Comparison of ENCODE assay signal across 9 mouse cellular contexts in the genomic region with DNA sequence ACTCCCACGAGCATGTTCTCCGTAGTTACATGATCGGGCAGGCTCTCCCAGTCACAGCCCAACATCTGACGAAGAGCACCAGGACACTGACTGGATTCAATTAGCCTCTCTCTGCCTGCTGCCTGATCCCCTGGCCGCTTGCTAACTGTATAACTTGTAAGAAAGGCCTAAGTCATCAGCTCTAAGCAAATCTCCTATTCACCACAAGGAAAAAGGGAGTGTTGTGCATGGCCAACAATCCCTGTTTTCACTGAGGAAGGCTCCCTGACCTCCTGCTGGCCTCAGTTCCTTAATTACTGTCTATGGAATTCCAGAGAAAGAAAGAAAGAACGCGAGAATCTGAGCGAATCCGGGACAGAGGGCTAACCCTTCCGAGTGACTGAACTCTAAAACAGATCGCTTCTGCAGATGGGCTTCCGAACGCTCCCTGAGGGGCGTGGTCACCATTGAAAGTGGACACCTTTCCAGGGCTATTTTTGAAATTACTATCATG.
DNase-seq lines count a peak whose midpoint lies in the region; ATAC-seq and TF ChIP-seq lines count a peak whose summit lies in the region.
"Had no signal": no experiment of that assay in that cellular context is flagged by ENCODE, and none has a peak within 500 bp of the region (broad histone marks: within the 10 kb centered on the region; RNA-seq: fewer than 3 reads in every experiment).

No protein-coding gene starts in this region.

- no peaks in the 10 kb centered on the region for H3K9me3 ChIP-seq in lung, embryonic 15.5 days
- no peaks in the 10 kb centered on the region for H3K9me3 ChIP-seq in forebrain, embryonic 10.5 days
- no peaks in the 10 kb centered on the region for H3K9me3 ChIP-seq in limb, embryonic 14.5 days (ENCODE audit: control insufficient read depth, low read length)

- no peak for ATAC-seq in lung, embryonic 15.5 days (ENCODE audit: borderline replicate concordance, extremely low read depth, low FRiP score, low TSS enrichment)
- ATAC-seq in limb, embryonic 14.5 days (ENCODE audit: low FRiP score, low read depth), result peak; percentile 72
- ATAC-seq in granulocyte monocyte progenitor cell, adult 5-6 weeks (replicated peaks; ENCODE audit: poor library complexity, severe bottlenecking), result no peak

- WGBS in lung, embryonic 15.5 days, result 24% methylated on average over 14 of the region's 14 CpGs
- 6% methylated on average over 14 of the region's 14 CpGs for WGBS in forebrain, embryonic 10.5 days
- WGBS in limb, embryonic 14.5 days, result 6% methylated on average over 14 of the region's 14 CpGs

- no peaks in the 10 kb centered on the region for H3K27me3 ChIP-seq in lung, embryonic 15.5 days
- H3K27me3 ChIP-seq in forebrain, embryonic 10.5 days (ENCODE audit: poor library complexity, severe bottlenecking), result no peaks in the 10 kb centered on the region
- no peaks in the 10 kb centered on the region for H3K27me3 ChIP-seq in limb, embryonic 14.5 days (ENCODE audit: control insufficient read depth, insufficient read depth, low read length)

- H3K4me2 ChIP-seq in lung, embryonic 15.5 days, result peak overlapping the region; percentile 30
- peak overlapping the region; percentile 48 for H3K4me2 ChIP-seq in limb, embryonic 14.5 days (replicated peaks; ENCODE audit: low read depth, low read length, severe bottlenecking)

- no peak for DNase-seq in lung, postnatal 25 days (ENCODE audit: low spot score)
- DNase-seq in forebrain, embryonic 10.5 days (ENCODE audit: extremely low spot score, low spot score), result peak; percentile 61
- DNase-seq in heart, postnatal 10 days, result peak; percentile 71 to 77
- DNase-seq in limb, embryonic 14.5 days (ENCODE audit: low spot score), result peak; percentile 84
- DNase-seq in skeletal muscle tissue, adult 2 months (ENCODE audit: low read depth, low spot score), result peak; percentile 64
- DNase-seq in cerebellum, adult 9-10 months, result no peak

- peak overlapping the region; percentile 16 for H3K4me3 ChIP-seq in lung, embryonic 15.5 days
- H3K4me3 ChIP-seq in forebrain, embryonic 10.5 days, result peak overlapping the region; percentile 47
- H3K4me3 ChIP-seq in limb, embryonic 14.5 days (replicated peaks; ENCODE audit: low read length), result peak overlapping the region; percentile 21

- no peak for TF ChIP-seq POLR2A in limb, embryonic 14.5 days (IDR thresholded peaks at IDR 0.05; ENCODE audit: borderline replicate concordance, extremely low read depth, insufficient read depth, insufficient read length)

- peaks cover 43% of the 10 kb centered on the region for H3K4me1 ChIP-seq in lung, embryonic 15.5 days
- peaks cover 58% of the 10 kb centered on the region for H3K4me1 ChIP-seq in forebrain, embryonic 10.5 days
- peaks cover 47% of the 10 kb centered on the region for H3K4me1 ChIP-seq in limb, embryonic 14.5 days (ENCODE audit: control insufficient read depth, insufficient read depth, low read length)

- intact Hi-C loops in heart, postnatal 10 days (cut with DNase I), result no loop called here

- no peaks in the 10 kb centered on the region for H3K36me3 ChIP-seq in lung, embryonic 15.5 days
- H3K36me3 ChIP-seq in forebrain, embryonic 10.5 days (replicated peaks), result 0 out of 2 replicates have a peak, but pooled peaks cover 3% of the 10 kb centered on the region
- H3K36me3 ChIP-seq in limb, embryonic 14.5 days (ENCODE audit: control insufficient read depth, insufficient read depth, low read length), result no peaks in the 10 kb centered on the region

- peak overlapping the region; percentile 38 for H3K27ac ChIP-seq in lung, embryonic 15.5 days
- peak overlapping the region; percentile 83 for H3K27ac ChIP-seq in forebrain, embryonic 10.5 days
- H3K27ac ChIP-seq in limb, embryonic 14.5 days (replicated peaks; ENCODE audit: low read depth, low read length), result peak overlapping the region; percentile 67
- H3K27ac ChIP-seq: macrophage had no signal

- no peak overlapping the region for H3K9ac ChIP-seq in lung, embryonic 15.5 days
- H3K9ac ChIP-seq in limb, embryonic 14.5 days (ENCODE audit: low read depth, low read length, severe bottlenecking), result peak overlapping the region; percentile 43

Comparison
In these comparisons a context has a peak if more than half of its experiments do, and no peak if none do; other contexts are left out.
1. DNase-seq: peak in forebrain, embryonic 10.5 days (single experiment), heart, postnatal 10 days (2 of 2), limb, embryonic 14.5 days (single experiment) and skeletal muscle tissue, adult 2 months (single experiment); none in lung, postnatal 25 days (single experiment) and cerebellum, adult 9-10 months (single experiment).
2. Peak in every context shown above with its lines, with median percentiles within 50 percentile points of each other: H3K27ac ChIP-seq and H3K4me3 ChIP-seq.